Mouse (Mus musculus) hindbrain, embryonic 13.5 days (tissue): ENCODE results near the gene Ttc38. TPM values are rescaled to one million over a fixed set of nuclear protein-coding genes. Genes with fewer than 3 reads are reported as not detected.

Experiments used
- ATAC-seq: fragments of 200-750 bp; cut with Nextera tagmentation; 2 replicates; pipeline ENCODE4 v1.8.0; 2017; ENCODE audit warnings: moderate TSS enrichment; ENCODE audit not compliant: low FRiP score
- H3K27ac ChIP-seq: fragments of 300-500 bp; sonication (generic); 2 replicates; pipeline ENCODE4 v1.5.1; 2015; ENCODE audit warnings: inconsistent platforms, mild to moderate bottlenecking, moderate library complexity
- H3K27me3 ChIP-seq: fragments of 300-500 bp; sonication (generic); 2 replicates; pipeline ENCODE4 v1.6.1; 2015; ENCODE audit warnings: mild to moderate bottlenecking, inconsistent platforms
- H3K36me3 ChIP-seq: fragments of 300-500 bp; sonication (generic); 2 replicates; pipeline ENCODE4 v1.6.1; 2015; ENCODE audit warnings: mild to moderate bottlenecking, inconsistent platforms
- H3K4me1 ChIP-seq: fragments of 300-500 bp; sonication (generic); replicated peaks from 2 replicates; pipeline ENCODE4 v1.6.1; 2015; ENCODE audit warnings: inconsistent platforms
- H3K4me2 ChIP-seq: fragments of 300-500 bp; sonication (generic); 2 replicates; pipeline ENCODE4 v1.6.1; 2015; ENCODE audit warnings: inconsistent platforms, mild to moderate bottlenecking, moderate library complexity
- H3K4me3 ChIP-seq: fragments of 300-500 bp; sonication (generic); 2 replicates; pipeline ENCODE4 v1.5.1; 2015; ENCODE audit warnings: mild to moderate bottlenecking, inconsistent platforms
- H3K9ac ChIP-seq: fragments of 300-500 bp; sonication (generic); 2 replicates; pipeline ENCODE4 v1.6.1; 2015; ENCODE audit warnings: mild to moderate bottlenecking, inconsistent platforms
- H3K9me3 ChIP-seq: fragments of 300-500 bp; sonication (generic); 2 replicates; pipeline ENCODE4 v1.6.1; 2016; ENCODE audit warnings: inconsistent platforms
- WGBS: fragments of 180-500 bp; shearing (Covaris S2); methylation state at CpG from one replicate; pipeline ENCODE4 v1.1.7; 2015; 5-methylcytosine and 5-hydroxymethylcytosine counted together
- polyA plus RNA-seq: library from polyadenylated mRNA; unstranded; fragments of >200 nt; fragmentation: Nextera tagmentation; extraction: Ambion mirVana; gene quantifications from 2 replicates; pipeline ENCODE4 v1.2.1, GENCODE M21; 2015

The Ttc38 gene
- polyA plus RNA-seq, 1 experiment from 2014 or later = 3.4 TPM

GRCm38 (mm10) chr15:85807404-85807803 lies 24.7 kb upstream of the Ttc38 start:
- Histone ChIP-seq H3K27ac (no peak overlapping the region), H3K9me3 (no peaks in the 10 kb centered on the region), H3K4me3 (no peak overlapping the region), H3K9ac (0 out of 2 replicates have a peak overlapping the region, but pooled peaks have one; percentile 5), H3K27me3 (no peaks in the 10 kb centered on the region), H3K4me2 (no peak overlapping the region), H3K4me1 (peaks cover 17% of the 10 kb centered on the region), H3K36me3 (no peaks in the 10 kb centered on the region)
- ATAC-seq = no peak
- WGBS = 87% methylated on average over 4 of the region's 4 CpGs

DNA sequence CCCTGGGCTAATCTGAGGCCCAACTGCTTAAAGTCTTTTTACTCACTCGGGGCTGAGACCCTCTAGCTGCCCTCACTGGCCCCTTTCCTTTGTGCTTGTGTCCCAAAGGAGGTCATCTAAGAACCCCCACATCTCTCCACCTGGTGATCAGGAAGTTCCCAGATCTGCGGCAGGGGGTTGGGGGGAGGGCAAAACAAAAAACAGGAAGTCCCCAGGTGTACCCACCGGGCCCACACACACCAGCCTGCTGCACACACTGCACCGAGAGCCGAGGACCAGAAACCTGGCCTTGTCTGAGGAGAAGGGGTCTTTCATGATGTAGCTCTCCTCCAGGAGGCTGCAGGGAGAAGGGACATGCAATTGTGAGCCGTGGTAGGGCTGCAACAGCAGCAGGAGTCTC lies 24.1 kb upstream of the Ttc38 start:
- ATAC-seq = no peak
- Histone ChIP-seq H3K9ac (0 out of 2 replicates have a peak overlapping the region, but pooled peaks have one; percentile 15), H3K4me1 (peaks cover 14% of the 10 kb centered on the region), H3K27me3 (no peaks in the 10 kb centered on the region), H3K9me3 (no peaks in the 10 kb centered on the region), H3K4me2 (no peak overlapping the region), H3K36me3 (no peaks in the 10 kb centered on the region), H3K4me3 (no peak overlapping the region), H3K27ac (no peak overlapping the region)
- 75% methylated on average over 6 of the region's 6 CpGs for WGBS

- H3K9ac ChIP-seq = 0 out of 2 replicates have a peak overlapping the region, but pooled peaks have one; percentile 15
- no peaks in the 10 kb centered on the region for H3K9me3 ChIP-seq
- peaks cover 14% of the 10 kb centered on the region for H3K4me1 ChIP-seq
- no peaks in the 10 kb centered on the region for H3K36me3 ChIP-seq
- no peak overlapping the region for H3K27ac ChIP-seq
- WGBS = 60% methylated on average over 8 of the region's 8 CpGs
- peaks cover 3% of the 10 kb centered on the region; the same call in 1 of the 2 replicates for H3K27me3 ChIP-seq
- no peak overlapping the region for H3K4me3 ChIP-seq
- no peak for ATAC-seq
- H3K4me2 ChIP-seq = no peak overlapping the region
Measured at GRCm38 (mm10) chr15:85808434-85808833, 23.7 kb upstream of the Ttc38 start.

- no peak overlapping the region for H3K27ac ChIP-seq
- H3K4me1 ChIP-seq = peaks cover 14% of the 10 kb centered on the region
- no peak overlapping the region for H3K9ac ChIP-seq
- peaks cover 7% of the 10 kb centered on the region; the same call in 1 of the 2 replicates for H3K27me3 ChIP-seq
- no peaks in the 10 kb centered on the region for H3K9me3 ChIP-seq
- no peak for ATAC-seq
- no peaks in the 10 kb centered on the region for H3K36me3 ChIP-seq
- WGBS = 92% methylated on average over 12 of the region's 12 CpGs
- no peak overlapping the region for H3K4me2 ChIP-seq
- no peak overlapping the region for H3K4me3 ChIP-seq
Measured at GRCm38 (mm10) chr15:85809091-85809490, 23.0 kb upstream of the Ttc38 start.

DNA sequence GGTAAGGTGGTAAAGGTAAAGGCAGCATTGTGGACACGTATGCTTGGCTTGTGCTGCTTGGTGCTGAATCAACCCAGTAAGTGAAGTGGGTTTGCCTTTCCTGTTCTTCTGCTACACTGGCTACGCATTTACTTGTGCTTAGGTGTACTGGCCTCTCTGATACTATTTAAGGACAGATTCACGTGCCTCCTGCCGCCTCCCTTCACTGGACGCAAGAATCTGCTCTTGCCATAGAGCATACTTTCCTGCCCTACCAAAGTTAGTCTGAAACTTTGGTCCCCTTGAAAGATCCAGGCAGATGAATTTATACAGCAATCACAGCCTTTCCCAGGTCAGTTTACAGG lies 21.7 kb upstream of the Ttc38 start:
- no peak for ATAC-seq
- H3K27ac ChIP-seq = peak overlapping the region; percentile 91
- peak overlapping the region; percentile 82 for H3K4me2 ChIP-seq
- H3K9me3 ChIP-seq = 0 out of 2 replicates have a peak, but pooled peaks cover 2% of the 10 kb centered on the region
- H3K4me1 ChIP-seq = peaks cover 14% of the 10 kb centered on the region
- H3K4me3 ChIP-seq = peak overlapping the region; percentile 69
- H3K9ac ChIP-seq = peak overlapping the region; percentile 80
- WGBS = 89% methylated on average over 5 of the region's 5 CpGs
- no peaks in the 10 kb centered on the region for H3K36me3 ChIP-seq
- H3K27me3 ChIP-seq = peaks cover 7% of the 10 kb centered on the region; the same call in 1 of the 2 replicates

- ATAC-seq = peak; percentile 90
- 4% methylated on average over 36 of the region's 36 CpGs for WGBS
Measured at GRCm38 (mm10) chr15:85810806-85811521, 21.1 kb upstream of the Ttc38 start.

GRCm38 (mm10) chr15:85811535-85812277 lies 20.4 kb upstream of the Ttc38 start, which contains the start of gene Cdpf1:
TSS of gene Cdpf1 (minus strand) at chr15:85811697.
- ATAC-seq = peak; percentile 96
- 3% methylated on average over 36 of the region's 36 CpGs for WGBS
- peaks cover 6% of the 10 kb centered on the region; the same call in 1 of the 2 replicates for H3K9me3 ChIP-seq
- H3K4me1 ChIP-seq = peaks cover 14% of the 10 kb centered on the region
- peaks cover 7% of the 10 kb centered on the region; the same call in 1 of the 2 replicates for H3K27me3 ChIP-seq
- peak within 1 kb of the TSS; percentile 91 for H3K27ac ChIP-seq
- H3K9ac ChIP-seq = peak within 1 kb of the TSS; percentile 80
- peak within 1 kb of the TSS; percentile 82 for H3K4me2 ChIP-seq
- H3K36me3 ChIP-seq = no peaks in the 10 kb centered on the region
- H3K4me3 ChIP-seq = peak within 1 kb of the TSS; percentile 69

More at GRCm38 (mm10) chr15:85810806-85811521, 21.1 kb upstream of the Ttc38 start:
- H3K9ac ChIP-seq = peak overlapping the region; percentile 80
- peak overlapping the region; percentile 69 for H3K4me3 ChIP-seq
- H3K9me3 ChIP-seq = peaks cover 6% of the 10 kb centered on the region; the same call in 1 of the 2 replicates
- peaks cover 7% of the 10 kb centered on the region; the same call in 1 of the 2 replicates for H3K27me3 ChIP-seq
- peak overlapping the region; percentile 91 for H3K27ac ChIP-seq
- H3K4me2 ChIP-seq = peak overlapping the region; percentile 82
- H3K4me1 ChIP-seq = peaks cover 14% of the 10 kb centered on the region
- no peaks in the 10 kb centered on the region for H3K36me3 ChIP-seq

DNA sequence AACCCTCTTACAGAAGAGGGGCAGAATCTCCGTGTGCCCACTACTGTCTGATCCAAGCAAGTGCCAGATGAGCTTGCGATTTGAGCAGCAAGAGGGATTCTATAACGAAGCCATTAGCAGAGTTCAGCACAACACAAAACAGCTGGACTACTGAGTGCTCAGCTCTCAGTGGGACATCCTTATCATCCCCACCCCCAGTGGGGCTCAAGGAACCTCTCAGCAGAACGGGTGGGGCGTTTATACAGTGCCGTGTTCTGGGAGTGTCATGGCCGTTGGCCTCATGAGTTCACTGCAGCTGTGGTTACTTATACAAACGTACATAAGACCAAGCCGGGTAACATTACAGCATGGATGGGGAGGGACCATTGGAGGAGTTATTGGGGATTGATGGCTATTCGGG lies 18.7 kb upstream of the Ttc38 start:
- Histone ChIP-seq H3K9ac (no peak overlapping the region), H3K36me3 (no peaks in the 10 kb centered on the region), H3K27ac (no peak overlapping the region), H3K9me3 (peaks cover 6% of the 10 kb centered on the region; the same call in 1 of the 2 replicates), H3K4me3 (no peak overlapping the region), H3K27me3 (peaks cover 7% of the 10 kb centered on the region; the same call in 1 of the 2 replicates), H3K4me2 (no peak overlapping the region), H3K4me1 (peaks cover 14% of the 10 kb centered on the region)
- WGBS = 76% methylated on average over 10 of the region's 10 CpGs
- ATAC-seq = no peak

- H3K27me3 ChIP-seq = peaks cover 40% of the 10 kb centered on the region
- peak; percentile 68; the same call in 1 of the 2 replicates for ATAC-seq
- WGBS = 1% methylated on average over 63 of the region's 65 CpGs
- H3K4me1 ChIP-seq = peaks cover 13% of the 10 kb centered on the region
- no peak within 1 kb of the TSS for H3K27ac ChIP-seq
- 0 out of 2 replicates have a peak, but pooled peaks cover 3% of the 10 kb centered on the region for H3K9me3 ChIP-seq
- no peaks in the 10 kb centered on the region for H3K36me3 ChIP-seq
- peak within 1 kb of the TSS; percentile 91 for H3K4me2 ChIP-seq
- peak within 1 kb of the TSS; percentile 79 for H3K9ac ChIP-seq
- H3K4me3 ChIP-seq = peak within 1 kb of the TSS; percentile 49
Measured at GRCm38 (mm10) chr15:85821203-85822010, 10.7 kb upstream of the Ttc38 start, which contains the start of gene Pkdrej. TSS of gene Pkdrej (minus strand) at chr15:85821734.

DNA sequence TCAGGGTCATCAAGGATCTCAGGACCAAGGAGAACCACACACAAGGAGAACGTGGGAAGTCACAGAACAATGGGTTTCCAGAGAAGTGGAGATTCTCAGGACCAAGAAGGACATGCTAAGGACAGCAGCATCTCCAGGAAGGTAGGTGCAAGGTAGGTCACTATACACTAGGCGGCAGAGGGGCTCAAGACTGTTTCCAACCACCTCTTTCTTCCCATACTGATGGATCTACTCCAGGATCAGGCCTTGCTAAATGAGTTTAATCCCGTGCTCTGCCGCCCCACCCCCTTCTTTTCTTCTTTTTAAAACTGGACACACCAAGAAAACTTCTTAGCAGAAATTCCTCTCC lies 10.1 kb upstream of the Ttc38 start:
- no peaks in the 10 kb centered on the region for H3K36me3 ChIP-seq
- H3K27me3 ChIP-seq = peaks cover 40% of the 10 kb centered on the region
- H3K27ac ChIP-seq = no peak overlapping the region
- peak overlapping the region; percentile 49 for H3K4me3 ChIP-seq
- H3K9ac ChIP-seq = 0 out of 2 replicates have a peak overlapping the region, but pooled peaks have one; percentile 79
- H3K4me2 ChIP-seq = peak overlapping the region; percentile 91
- peaks cover 13% of the 10 kb centered on the region for H3K4me1 ChIP-seq
- ATAC-seq = no peak
- 14% methylated on average over 4 of the region's 4 CpGs for WGBS
- H3K9me3 ChIP-seq = 0 out of 2 replicates have a peak, but pooled peaks cover 3% of the 10 kb centered on the region

DNA sequence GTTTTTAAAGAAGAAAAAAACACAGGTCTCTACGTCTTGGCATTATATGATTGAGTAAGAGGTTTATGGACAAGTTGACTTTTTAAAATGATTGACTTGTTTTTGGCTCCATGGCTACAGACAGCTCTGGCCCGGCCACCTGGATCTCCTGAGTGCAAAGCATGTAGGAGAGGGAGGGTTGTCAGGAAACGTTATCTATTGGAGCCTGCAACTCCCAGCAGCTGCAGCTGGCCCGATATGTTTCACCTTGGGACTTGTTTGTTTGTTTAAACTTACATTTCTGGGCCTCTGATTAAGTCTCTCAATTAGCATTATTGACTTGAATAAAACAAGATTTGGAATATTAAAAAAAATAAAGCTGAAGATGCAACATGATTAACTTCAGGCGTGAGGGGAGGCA lies 5.4 kb upstream of the Ttc38 start:
- 74% methylated on average over 5 of the region's 5 CpGs for WGBS
- ATAC-seq = no peak
- no peaks in the 10 kb centered on the region for H3K9me3 ChIP-seq

More for the DNA sequence above, 5.4 kb upstream of the Ttc38 start:
- Histone ChIP-seq H3K4me1 (peaks cover 9% of the 10 kb centered on the region), H3K36me3 (no peaks in the 10 kb centered on the region), H3K4me2 (no peak overlapping the region), H3K4me3 (no peak overlapping the region), H3K27me3 (peaks cover 17% of the 10 kb centered on the region), H3K9ac (no peak overlapping the region), H3K27ac (no peak overlapping the region)
